Mouse (Mus musculus) layer of hippocampus, adult 2 months (tissue): ENCODE data around the gene Usp43. TPM values are rescaled to one million over a fixed set of nuclear protein-coding genes. Genes with fewer than 3 reads are reported as not detected.

Source experiments
- DNase-seq, 2 experiments: peaks; one replicate each; pipeline ENCODE4 v3.0.0; 2022; ENCODE audit warnings: low spot score in 2 of 2
- H3K27ac ChIP-seq: fragments of 200-600 bp; 2 replicates; pipeline ENCODE4 v1.8.1; 2022
- H3K4me3 ChIP-seq: fragments of 200-600 bp; 2 replicates; pipeline ENCODE4 v1.8.1; 2022; ENCODE audit warnings: mild to moderate bottlenecking
- CTCF ChIP-seq: fragments of 200-600 bp; conservative IDR thresholded peaks from 2 replicates; pipeline ENCODE4 v1.8.1; 2022; ENCODE audit warnings: antibody characterized with exemption, mild to moderate bottlenecking, moderate library complexity
- total RNA-seq, 2 experiments: library from RNA; stranded (reverse); gene quantifications; 2 replicates each; pipeline ENCODE4 v1.2.3; 2021

Usp43 gene
- total RNA-seq, 2 experiments from 2014 or later: 0.91 to 0.95 TPM

- no peak for TF ChIP-seq CTCF
- no peak overlapping the region for H3K4me3 ChIP-seq
- H3K27ac ChIP-seq: no peak overlapping the region
- peak; percentile 30 to 53 for DNase-seq
These were observed 100.4 kb downstream of the Usp43 start for GRCm38 (mm10) chr11:67821560-67821959.

GRCm38 (mm10) chr11:67820221-67820620, 101.7 kb downstream of the Usp43 start:
- no peak overlapping the region for H3K27ac ChIP-seq
- peak; percentile 81 for TF ChIP-seq CTCF
- H3K4me3 ChIP-seq: no peak overlapping the region
- DNase-seq: peak; percentile 50 to 73

- peak; percentile 84 for TF ChIP-seq CTCF
- Histone ChIP-seq H3K27ac (no peak overlapping the region), H3K4me3 (no peak overlapping the region)
- DNase-seq: peak; percentile 24 to 58
These were observed 102.3 kb downstream of the Usp43 start for GRCm38 (mm10) chr11:67819604-67820003.

GRCm38 (mm10) chr11:67811535-67811934, 110.4 kb downstream of the Usp43 start:
- peak; percentile 54 for TF ChIP-seq CTCF
- DNase-seq: no peak
- Histone ChIP-seq H3K4me3 (no peak overlapping the region), H3K27ac (no peak overlapping the region)

DNA sequence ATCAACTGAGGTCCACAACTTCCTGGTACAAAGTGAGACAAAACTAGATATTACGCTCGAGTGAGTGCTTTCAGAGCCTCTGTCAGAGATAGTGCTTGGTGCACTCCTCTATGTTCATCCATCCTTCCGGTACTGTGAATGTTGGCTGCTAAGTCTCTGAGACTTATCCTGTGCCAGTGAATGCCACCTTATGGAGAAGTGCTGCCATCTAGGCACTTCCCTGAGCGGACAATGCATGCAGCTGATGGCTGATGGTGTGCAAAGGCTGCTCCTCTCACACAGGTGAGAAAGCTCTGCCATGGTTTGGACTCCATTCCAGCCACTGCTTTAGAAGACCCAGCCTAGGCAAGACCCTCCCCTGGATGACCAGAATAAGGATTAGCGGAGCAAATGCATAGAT, 113.9 kb downstream of the Usp43 start:
- no peak overlapping the region for H3K4me3 ChIP-seq
- no peak overlapping the region for H3K27ac ChIP-seq
- TF ChIP-seq CTCF: peak; percentile 44
- no peak for DNase-seq

GRCm38 (mm10) chr11:67806832-67807597, 114.9 kb downstream of the Usp43 start:
- TF ChIP-seq CTCF: no peak
- no peak for DNase-seq
- no peak overlapping the region for H3K4me3 ChIP-seq
- no peak overlapping the region for H3K27ac ChIP-seq

DNA sequence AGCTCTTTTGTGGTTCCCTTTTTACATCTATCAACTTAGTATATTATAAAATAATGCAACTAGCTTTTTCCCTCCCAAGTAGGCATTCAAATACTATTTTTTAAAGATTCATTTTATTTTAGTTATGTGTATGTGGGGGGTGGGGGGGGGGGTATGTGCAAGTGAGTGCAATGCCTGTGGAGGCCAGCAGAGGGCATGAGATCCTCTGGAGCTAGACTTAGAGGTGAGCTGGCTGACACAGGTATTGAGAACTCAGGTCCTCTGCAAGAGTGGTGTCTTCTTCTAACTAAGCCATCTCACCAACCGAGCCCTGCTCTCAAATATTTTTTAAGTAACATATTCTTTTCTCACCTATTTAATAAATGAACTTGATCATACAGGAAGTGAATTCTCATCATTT, 116.4 kb downstream of the Usp43 start:
- peak; percentile 55 for TF ChIP-seq CTCF
- Histone ChIP-seq H3K27ac (no peak overlapping the region), H3K4me3 (no peak overlapping the region)
- DNase-seq: no peak

Other genes starting within 250 kb of the Usp43 start
- gene Rcvrn, start 226.8 kb downstream of the Usp43 start, total RNA-seq: 1 to 10 TPM; 1.4 to 1.9 TPM
- gene Glp2r, start 151.0 kb downstream of the Usp43 start, total RNA-seq: 1 to 10 TPM; 1.7 to 2.7 TPM
- not detected for gene Gsg1l2, start 147.5 kb downstream of the Usp43 start, total RNA-seq
- gene Dhrs7c, start 124.0 kb downstream of the Usp43 start, total RNA-seq: not detected
- gene Cfap52, start 43.5 kb upstream of the Usp43 start, total RNA-seq: 1 to 10 TPM in 1 of 2 experiments, under 1 TPM in 1; 0.86 to 1.7 TPM
- gene Stx8, start 44.0 kb upstream of the Usp43 start, total RNA-seq: 10 to 100 TPM; 33.4 to 35.0 TPM